Mouse (Mus musculus): ENCODE data around the gene Sptbn2.
A peak's percentile ranks its signal among the peaks of the same experiment; 100 is the strongest.

Sptbn2 gene

GRCm38 (mm10) chr19:4711098-4711600 lies at the start of gene Sptbn2:
Sptbn2 (plus strand) TSS chr19:4711167.
- no peak for DNase-seq (ENCODE audit: low read depth, low spot score)

- DNase-seq (ENCODE audit: low read depth, low spot score), result no peak
These were observed 44.2 kb upstream of the Sptbn2 start for GRCm38 (mm10) chr19:4666815-4667214.

GRCm38 (mm10) chr19:4670776-4671175 lies 40.2 kb upstream of the Sptbn2 start:
- DNase-seq (ENCODE audit: low read depth, low spot score), result no peak

- no peak for DNase-seq (ENCODE audit: low read depth, low spot score)
These were observed 38.6 kb upstream of the Sptbn2 start for GRCm38 (mm10) chr19:4672401-4672800.

- no peak for DNase-seq (ENCODE audit: low read depth, low spot score)
These were observed 16.6 kb upstream of the Sptbn2 start for GRCm38 (mm10) chr19:4694346-4694745.

- no peak for DNase-seq (ENCODE audit: low read depth, low spot score)
These were observed 13.8 kb upstream of the Sptbn2 start for GRCm38 (mm10) chr19:4697121-4697520.

GRCm38 (mm10) chr19:4697721-4698120 lies 13.2 kb upstream of the Sptbn2 start:
- no peak for DNase-seq (ENCODE audit: low read depth, low spot score)

- peak; percentile 66 for DNase-seq (ENCODE audit: low read depth, low spot score)
These were observed 12.7 kb upstream of the Sptbn2 start, which contains the start of gene Gm960 for GRCm38 (mm10) chr19:4698205-4698677. Gm960 (minus strand) TSS chr19:4698668.

- no peak for DNase-seq (ENCODE audit: low read depth, low spot score)
These were observed 12.1 kb upstream of the Sptbn2 start for GRCm38 (mm10) chr19:4698856-4699255.

- no peak for DNase-seq (ENCODE audit: low read depth, low spot score)
These were observed 11.1 kb upstream of the Sptbn2 start for GRCm38 (mm10) chr19:4699821-4700220.

- no peak for DNase-seq (ENCODE audit: low read depth, low spot score)
These were observed 10.3 kb upstream of the Sptbn2 start for GRCm38 (mm10) chr19:4700656-4701055.

- DNase-seq (ENCODE audit: low read depth, low spot score), result no peak
These were observed 9.7 kb upstream of the Sptbn2 start for GRCm38 (mm10) chr19:4701221-4701620.

- DNase-seq (ENCODE audit: low read depth, low spot score), result no peak
These were observed 2.2 kb upstream of the Sptbn2 start for GRCm38 (mm10) chr19:4708765-4709164.

- no peak for DNase-seq (ENCODE audit: low read depth, low spot score)
These were observed 711 bp downstream of the Sptbn2 start for GRCm38 (mm10) chr19:4711601-4712155.

- no peak for DNase-seq (ENCODE audit: low read depth, low spot score)
These were observed 1.3 kb downstream of the Sptbn2 start for GRCm38 (mm10) chr19:4712156-4712780.

- DNase-seq (ENCODE audit: low read depth, low spot score), result no peak
These were observed 2.0 kb downstream of the Sptbn2 start for GRCm38 (mm10) chr19:4712781-4713526.

- no peak for DNase-seq (ENCODE audit: low read depth, low spot score)
These were observed 2.9 kb downstream of the Sptbn2 start for GRCm38 (mm10) chr19:4713886-4714285.

GRCm38 (mm10) chr19:4716756-4717155 lies 5.8 kb downstream of the Sptbn2 start:
- no peak for DNase-seq (ENCODE audit: low read depth, low spot score)

- DNase-seq (ENCODE audit: low read depth, low spot score), result no peak
These were observed 6.3 kb downstream of the Sptbn2 start for GRCm38 (mm10) chr19:4717281-4717680.

GRCm38 (mm10) chr19:4718716-4719115 lies 7.7 kb downstream of the Sptbn2 start:
- DNase-seq (ENCODE audit: low read depth, low spot score), result no peak

GRCm38 (mm10) chr19:4719351-4719764 lies 8.4 kb downstream of the Sptbn2 start:
- no peak for DNase-seq (ENCODE audit: low read depth, low spot score)

GRCm38 (mm10) chr19:4720112-4720511 lies 9.1 kb downstream of the Sptbn2 start:
- DNase-seq (ENCODE audit: low read depth, low spot score), result no peak

All from A20 (cell line).